Mouse (Mus musculus) forebrain, embryonic 15.5 days (tissue): ENCODE measurements at regions not wholly inside any gene's neighbourhood (a gene's known extent, or its start where the extent isn't known, plus 50 kb on each side); places are given as distances from the start of the nearest gene placed in this dataset.

ENCODE experiments used
- ATAC-seq: fragments of 200-750 bp; cut with Nextera tagmentation; replicated peaks from 2 replicates; pipeline ENCODE4 v1.8.0; 2017; ENCODE audit warnings: mild to moderate bottlenecking, moderate TSS enrichment, moderate library complexity
- H3K27ac ChIP-seq: fragments of 300-500 bp; sonication (generic); replicated peaks from 2 replicates; pipeline ENCODE4 v1.5.1; 2015; ENCODE audit warnings: mild to moderate bottlenecking, inconsistent platforms
- H3K27me3 ChIP-seq: fragments of 300-500 bp; sonication (generic); 2 replicates; pipeline ENCODE4 v1.6.1; 2015; ENCODE audit warnings: inconsistent platforms
- H3K36me3 ChIP-seq: fragments of 300-500 bp; sonication (generic); 2 replicates; pipeline ENCODE4 v1.6.1; 2015; ENCODE audit warnings: mild to moderate bottlenecking, inconsistent platforms
- H3K4me1 ChIP-seq: fragments of 300-500 bp; sonication (generic); 2 replicates; pipeline ENCODE4 v1.6.1; 2015; ENCODE audit warnings: inconsistent platforms
- H3K4me2 ChIP-seq: fragments of 300-500 bp; sonication (generic); replicated peaks from 2 replicates; pipeline ENCODE4 v1.6.1; 2015; ENCODE audit warnings: mild to moderate bottlenecking, inconsistent platforms
- H3K4me3 ChIP-seq: fragments of 300-500 bp; sonication (generic); 2 replicates; pipeline ENCODE4 v1.5.1; 2015; ENCODE audit warnings: mild to moderate bottlenecking, inconsistent platforms
- H3K9ac ChIP-seq: fragments of 300-500 bp; sonication (generic); replicated peaks from 2 replicates; pipeline ENCODE4 v1.6.1; 2015; ENCODE audit warnings: mild to moderate bottlenecking, inconsistent platforms
- H3K9me3 ChIP-seq: fragments of 300-500 bp; sonication (generic); 2 replicates; pipeline ENCODE4 v1.6.1; 2016; ENCODE audit warnings: inconsistent platforms
- WGBS: fragments of 180-500 bp; shearing (Covaris S2); methylation state at CpG from one replicate; pipeline ENCODE4 v1.1.7; 2015; ENCODE audit warnings: mixed read lengths; 5-methylcytosine and 5-hydroxymethylcytosine counted together

DNA sequence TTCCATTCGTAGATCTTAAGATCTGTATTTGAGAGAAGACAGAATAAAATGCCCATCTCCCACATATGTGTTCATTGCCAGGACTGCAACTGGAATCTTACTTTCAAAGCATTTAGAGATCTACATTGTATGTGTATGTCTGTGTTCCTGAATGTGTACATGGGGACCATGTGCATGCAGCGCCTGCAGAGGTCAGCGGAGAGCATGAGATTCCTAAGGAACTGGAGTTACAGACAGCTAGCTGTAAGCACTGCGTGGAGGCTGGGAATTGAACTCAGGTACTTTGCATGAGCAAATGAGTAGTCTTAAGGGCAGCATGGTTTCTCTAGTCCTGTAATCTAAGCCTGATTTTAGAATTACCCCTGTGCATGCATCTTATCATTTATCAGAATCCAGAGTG lies 685.5 kb upstream of the Tenm3 start:
- ATAC-seq: no peak
- no peaks in the 10 kb centered on the region for H3K9me3 ChIP-seq
- no peaks in the 10 kb centered on the region for H3K27me3 ChIP-seq
- 77% methylated on average over 4 of the region's 4 CpGs for WGBS
- no peak overlapping the region for H3K27ac ChIP-seq
- H3K4me3 ChIP-seq: no peak overlapping the region
- H3K36me3 ChIP-seq: no peaks in the 10 kb centered on the region
- no peak overlapping the region for H3K9ac ChIP-seq
- H3K4me2 ChIP-seq: no peak overlapping the region
- H3K4me1 ChIP-seq: peaks cover 9% of the 10 kb centered on the region; the same call in 1 of the 2 replicates

DNA sequence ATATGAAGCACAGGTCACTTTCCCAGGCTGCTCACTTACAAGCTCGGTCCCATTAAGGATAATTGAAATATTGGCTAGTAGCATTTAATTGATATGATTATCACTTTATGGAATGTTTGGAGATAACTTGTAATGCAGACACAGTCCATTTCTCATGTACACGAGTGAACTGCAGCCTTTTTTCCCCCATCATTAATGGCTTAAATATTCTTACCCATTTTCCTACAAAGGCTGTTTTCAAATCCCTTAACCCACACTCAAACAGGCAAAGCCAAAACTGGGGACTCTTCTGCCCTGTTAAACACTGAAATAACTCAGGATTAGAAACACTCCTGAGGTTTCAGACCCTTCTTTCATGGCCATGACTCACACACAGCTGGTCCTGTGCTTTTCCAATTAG lies 649.2 kb upstream of the Tenm3 start:
- H3K4me3 ChIP-seq: no peak overlapping the region
- no peak for ATAC-seq
- no peaks in the 10 kb centered on the region for H3K36me3 ChIP-seq
- no peak overlapping the region for H3K4me2 ChIP-seq
- WGBS: 50% methylated on average over 2 of the region's 2 CpGs
- H3K9ac ChIP-seq: no peak overlapping the region
- no peaks in the 10 kb centered on the region for H3K9me3 ChIP-seq
- no peaks in the 10 kb centered on the region for H3K27me3 ChIP-seq
- H3K27ac ChIP-seq: no peak overlapping the region
- H3K4me1 ChIP-seq: no peaks in the 10 kb centered on the region

DNA sequence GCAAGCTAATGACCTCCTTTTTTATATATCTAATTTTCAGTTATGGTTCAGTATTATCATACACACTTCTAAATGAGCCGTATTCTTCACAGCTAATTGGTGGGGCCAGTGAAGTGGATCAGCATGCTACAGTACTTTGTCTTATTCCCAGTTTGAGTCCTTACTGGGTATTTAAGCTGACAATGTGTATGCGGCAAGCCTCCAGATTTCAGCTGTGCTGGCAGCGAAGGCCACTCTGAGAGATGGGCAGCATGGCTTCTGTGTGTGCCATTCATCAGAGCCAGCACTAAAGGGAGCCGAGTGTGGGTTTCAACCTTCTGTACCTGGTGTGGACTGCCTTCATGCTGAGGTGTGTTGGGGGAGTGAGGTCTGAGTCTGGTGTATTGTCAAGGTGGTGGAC lies 641.5 kb upstream of the Tenm3 start:
- Histone ChIP-seq H3K9ac (no peak overlapping the region), H3K4me1 (peaks cover 7% of the 10 kb centered on the region; the same call in 1 of the 2 replicates), H3K4me3 (no peak overlapping the region), H3K4me2 (no peak overlapping the region), H3K27ac (no peak overlapping the region), H3K27me3 (no peaks in the 10 kb centered on the region), H3K9me3 (no peaks in the 10 kb centered on the region), H3K36me3 (no peaks in the 10 kb centered on the region)
- WGBS: 35% methylated on average over 4 of the region's 4 CpGs
- peak; percentile 60 for ATAC-seq

DNA sequence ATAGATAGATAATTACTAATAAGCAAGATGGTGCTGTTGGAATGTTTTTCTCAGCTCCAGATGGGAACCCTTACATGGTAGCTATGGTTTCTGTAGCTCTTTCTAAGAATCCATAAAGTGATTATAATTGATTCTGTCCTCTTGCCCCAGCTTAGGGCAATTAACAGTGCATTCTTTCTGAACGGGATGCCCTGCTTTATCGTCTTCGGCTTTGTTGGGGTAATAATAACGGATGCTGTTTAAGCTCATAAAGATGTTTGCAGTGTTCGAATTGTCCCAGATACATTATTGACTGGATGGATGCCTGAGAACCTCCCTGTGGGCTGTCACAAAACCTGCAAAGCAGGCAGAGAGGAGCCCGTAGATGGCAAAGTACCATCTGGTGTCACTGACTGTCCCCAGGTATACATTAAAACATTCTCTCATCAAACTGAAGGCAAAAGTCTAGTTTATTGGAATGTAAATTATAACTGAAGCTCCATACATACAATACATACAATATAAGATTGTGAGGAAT lies 637.8 kb upstream of the Tenm3 start:
- 52% methylated on average over 6 of the region's 6 CpGs for WGBS
- ATAC-seq: no peak
- H3K4me1 ChIP-seq: 0 out of 2 replicates have a peak, but pooled peaks cover 3% of the 10 kb centered on the region
- no peak overlapping the region for H3K9ac ChIP-seq
- no peaks in the 10 kb centered on the region for H3K27me3 ChIP-seq
- H3K4me3 ChIP-seq: no peak overlapping the region
- no peaks in the 10 kb centered on the region for H3K9me3 ChIP-seq
- H3K36me3 ChIP-seq: no peaks in the 10 kb centered on the region
- H3K4me2 ChIP-seq: no peak overlapping the region
- no peak overlapping the region for H3K27ac ChIP-seq

DNA sequence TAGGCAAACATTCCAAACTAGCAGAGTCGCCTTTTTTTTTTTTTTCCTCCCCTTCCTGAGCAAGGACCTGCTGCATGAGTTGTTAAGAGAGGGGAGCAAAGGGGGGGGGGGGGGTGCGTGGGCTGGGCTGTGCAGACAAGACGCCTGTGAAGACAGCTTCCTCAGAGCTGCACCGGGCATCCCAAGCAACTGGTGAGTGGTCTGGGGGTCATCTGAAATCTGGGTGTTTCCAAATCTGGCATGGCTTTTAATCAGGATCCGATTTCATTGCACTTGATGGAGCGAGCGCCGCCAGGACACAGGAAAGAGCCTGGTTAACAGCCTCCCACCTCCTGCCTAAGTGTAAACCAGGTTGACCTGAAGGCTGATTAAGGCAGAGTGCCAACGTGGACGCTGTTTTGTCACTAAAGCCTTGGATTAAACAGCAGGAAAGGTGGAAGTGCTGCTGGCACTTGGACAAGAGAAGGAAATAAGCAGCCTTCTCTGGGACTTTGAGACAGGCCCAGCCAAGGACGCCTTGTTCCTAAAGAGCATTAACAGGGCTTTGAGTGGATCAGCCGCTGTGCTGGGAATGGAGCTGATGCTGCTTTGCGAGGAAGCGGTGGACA lies 622.3 kb upstream of the Tenm3 start:
- no peak for ATAC-seq
- 44% methylated on average over 14 of the region's 14 CpGs for WGBS
- Histone ChIP-seq H3K36me3 (no peaks in the 10 kb centered on the region), H3K9me3 (no peaks in the 10 kb centered on the region), H3K27me3 (peaks cover 4% of the 10 kb centered on the region; the same call in 1 of the 2 replicates), H3K4me1 (peaks cover 20% of the 10 kb centered on the region), H3K4me3 (no peak overlapping the region), H3K9ac (no peak overlapping the region), H3K4me2 (no peak overlapping the region), H3K27ac (no peak overlapping the region)

DNA sequence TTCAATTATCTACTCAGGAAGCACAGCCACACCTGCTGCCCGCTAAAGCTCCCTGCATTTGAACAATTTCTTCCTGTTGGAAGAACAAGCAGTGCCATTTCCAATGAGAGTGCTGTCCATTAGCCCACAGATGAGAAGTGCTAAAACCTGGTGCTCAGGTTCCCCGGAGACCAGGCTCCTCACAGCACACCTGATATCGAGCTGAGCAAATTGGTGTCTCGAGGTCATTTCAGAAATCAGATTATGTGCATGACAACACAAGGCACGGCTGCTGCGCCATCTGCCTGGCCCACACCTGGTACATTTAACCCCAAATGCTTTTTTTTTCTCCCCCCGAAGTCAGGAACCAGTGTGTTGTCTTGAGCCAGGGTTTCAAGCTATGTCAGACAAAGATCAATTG lies 621.3 kb upstream of the Tenm3 start:
- H3K27me3 ChIP-seq: peaks cover 4% of the 10 kb centered on the region; the same call in 1 of the 2 replicates
- no peaks in the 10 kb centered on the region for H3K36me3 ChIP-seq
- peaks cover 20% of the 10 kb centered on the region for H3K4me1 ChIP-seq
- no peak overlapping the region for H3K27ac ChIP-seq
- no peak overlapping the region for H3K4me2 ChIP-seq
- no peak overlapping the region for H3K9ac ChIP-seq
- no peak overlapping the region for H3K4me3 ChIP-seq
- ATAC-seq: no peak
- H3K9me3 ChIP-seq: no peaks in the 10 kb centered on the region
- WGBS: 58% methylated on average over 7 of the region's 7 CpGs

DNA sequence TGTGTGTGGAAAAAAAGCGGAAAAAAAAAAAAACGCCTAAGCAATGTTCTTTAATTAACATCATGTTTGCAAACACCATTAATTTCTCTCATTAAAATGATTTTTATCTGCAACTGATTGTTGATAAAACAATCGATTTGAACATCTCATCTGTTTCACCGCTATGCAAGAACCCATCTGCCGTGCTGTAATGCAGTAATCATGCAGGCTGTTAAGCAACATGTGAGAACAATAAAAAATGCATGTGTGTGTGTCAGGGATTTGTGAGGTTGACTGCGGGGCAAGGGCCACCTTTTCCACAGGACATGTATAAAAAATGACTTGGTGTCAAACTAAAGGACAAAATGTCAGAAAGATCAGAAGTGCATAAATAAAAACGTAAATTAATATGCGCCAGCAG lies 618.9 kb upstream of the Tenm3 start:
- Histone ChIP-seq H3K27me3 (peaks cover 4% of the 10 kb centered on the region; the same call in 1 of the 2 replicates), H3K4me3 (no peak overlapping the region), H3K36me3 (no peaks in the 10 kb centered on the region), H3K4me2 (peak overlapping the region; percentile 51), H3K9me3 (no peaks in the 10 kb centered on the region), H3K9ac (no peak overlapping the region), H3K4me1 (peaks cover 20% of the 10 kb centered on the region), H3K27ac (peak overlapping the region; percentile 7; the same call in 1 of the 2 replicates)
- WGBS: 19% methylated on average over 8 of the region's 8 CpGs
- ATAC-seq: peak; percentile 52; the same call in 1 of the 2 replicates

DNA sequence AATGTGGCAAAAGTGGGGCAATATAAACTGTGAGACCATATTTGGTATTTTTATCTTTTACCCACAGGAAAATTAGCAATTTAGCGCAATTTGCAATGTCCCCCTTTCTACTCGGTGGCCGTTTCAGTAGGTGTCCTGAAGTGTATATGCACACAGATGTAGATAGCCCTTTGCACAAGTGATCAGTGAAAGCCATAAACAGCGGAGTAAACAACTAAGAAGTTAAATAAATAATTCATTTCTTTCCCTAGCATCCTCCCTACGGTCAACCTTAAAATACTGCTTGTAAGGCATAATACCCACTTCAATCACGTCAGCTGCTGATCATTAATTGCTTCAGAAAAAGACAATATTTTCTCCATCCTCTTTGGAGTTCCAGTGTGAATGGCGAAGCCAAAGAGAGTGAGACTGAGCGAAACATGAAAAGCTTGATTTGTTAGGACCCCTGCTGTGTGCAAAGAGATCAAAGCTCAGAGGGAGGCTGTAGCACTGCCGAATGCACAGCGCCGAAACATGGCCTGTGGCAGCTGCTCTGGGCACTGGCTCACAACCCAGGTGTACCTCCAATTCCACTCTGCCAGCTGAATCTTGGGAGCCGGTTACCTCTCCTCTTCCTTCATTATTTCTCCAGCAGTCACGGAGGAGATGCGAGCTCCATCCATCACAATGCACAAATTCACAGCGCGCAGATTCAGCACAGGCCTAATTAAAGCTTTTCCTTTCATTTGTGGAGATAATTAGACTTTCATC lies 618.1 kb upstream of the Tenm3 start:
- peaks cover 4% of the 10 kb centered on the region; the same call in 1 of the 2 replicates for H3K27me3 ChIP-seq
- no peaks in the 10 kb centered on the region for H3K9me3 ChIP-seq
- peak overlapping the region; percentile 51 for H3K4me2 ChIP-seq
- no peaks in the 10 kb centered on the region for H3K36me3 ChIP-seq
- H3K4me3 ChIP-seq: peak overlapping the region; percentile 29
- peak; percentile 84 for ATAC-seq
- peaks cover 20% of the 10 kb centered on the region for H3K4me1 ChIP-seq
- H3K27ac ChIP-seq: peak overlapping the region; percentile 29
- WGBS: 4% methylated on average over 16 of the region's 16 CpGs
- peak overlapping the region; percentile 37 for H3K9ac ChIP-seq

DNA sequence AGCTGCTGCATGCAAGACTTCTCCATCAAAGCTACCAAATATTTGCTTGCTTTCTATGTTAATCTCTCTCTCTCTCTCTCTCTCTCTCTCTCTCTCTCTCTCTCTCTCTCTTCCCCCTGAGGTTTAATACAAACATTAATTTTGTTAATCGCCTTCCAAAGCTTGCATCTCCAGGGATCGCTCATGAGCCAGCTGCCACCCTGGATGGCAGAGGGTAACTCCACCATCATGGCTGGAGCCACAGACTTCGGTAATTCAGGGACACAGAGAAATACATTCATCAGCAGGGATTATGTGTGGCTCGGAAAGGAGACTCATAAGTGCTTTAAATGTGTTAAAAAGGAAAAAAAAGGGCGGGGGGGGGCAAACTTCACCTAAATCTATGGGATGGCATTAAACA lies 601.7 kb upstream of the Tenm3 start:
- H3K9me3 ChIP-seq: no peaks in the 10 kb centered on the region
- no peak overlapping the region for H3K4me3 ChIP-seq
- H3K27ac ChIP-seq: no peak overlapping the region
- no peak overlapping the region for H3K4me2 ChIP-seq
- 42% methylated on average over 5 of the region's 5 CpGs for WGBS
- no peak overlapping the region for H3K9ac ChIP-seq
- no peak for ATAC-seq
- H3K27me3 ChIP-seq: no peaks in the 10 kb centered on the region
- no peaks in the 10 kb centered on the region for H3K36me3 ChIP-seq
- H3K4me1 ChIP-seq: no peaks in the 10 kb centered on the region

DNA sequence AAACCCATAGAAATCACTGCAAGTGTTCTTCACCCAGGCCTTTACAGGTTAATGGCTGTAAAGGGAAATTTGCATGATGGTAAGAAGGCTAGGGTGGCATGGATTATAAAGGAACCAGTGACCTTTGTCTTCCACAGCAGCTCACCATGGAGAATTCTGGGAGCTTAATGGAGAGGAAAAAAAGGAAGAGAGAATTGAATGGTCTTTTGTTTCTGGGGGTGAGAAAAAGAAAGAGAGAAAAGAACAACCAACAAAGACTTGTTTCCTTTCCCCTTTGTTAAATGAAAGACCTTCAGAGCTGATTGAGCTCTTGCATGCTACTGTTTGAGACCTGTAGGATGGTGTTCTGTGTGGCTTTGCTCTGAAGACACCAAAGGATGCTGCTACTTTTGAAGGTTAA lies 597.5 kb upstream of the Tenm3 start:
- ATAC-seq: no peak
- Histone ChIP-seq H3K9me3 (no peaks in the 10 kb centered on the region), H3K9ac (no peak overlapping the region), H3K4me1 (no peaks in the 10 kb centered on the region), H3K4me3 (no peak overlapping the region), H3K36me3 (no peaks in the 10 kb centered on the region), H3K4me2 (no peak overlapping the region), H3K27me3 (no peaks in the 10 kb centered on the region), H3K27ac (no peak overlapping the region)

DNA sequence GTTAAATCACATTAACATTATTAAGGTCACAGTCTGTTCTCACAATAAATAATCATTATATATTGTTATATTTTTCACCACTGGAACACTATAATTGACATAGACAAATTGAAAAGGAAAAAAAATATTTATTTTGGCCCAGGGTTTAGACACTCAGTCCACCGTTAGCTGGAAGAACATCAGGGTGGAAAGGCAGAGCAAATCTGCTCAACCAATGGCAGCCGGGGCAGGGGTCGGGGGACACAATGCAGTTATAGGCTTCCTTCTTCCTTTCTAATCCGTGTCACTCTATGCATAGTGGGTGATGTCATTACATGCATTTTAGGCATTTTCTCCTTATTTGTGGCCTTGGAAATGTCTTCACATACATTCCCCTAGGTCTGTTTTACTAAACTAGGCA lies 552.8 kb upstream of the Tenm3 start:
- no peak overlapping the region for H3K27ac ChIP-seq
- no peaks in the 10 kb centered on the region for H3K36me3 ChIP-seq
- no peaks in the 10 kb centered on the region for H3K4me1 ChIP-seq
- 82% methylated on average over 4 of the region's 4 CpGs for WGBS
- no peak overlapping the region for H3K4me2 ChIP-seq
- no peaks in the 10 kb centered on the region for H3K27me3 ChIP-seq
- ATAC-seq: no peak
- no peak overlapping the region for H3K9ac ChIP-seq
- H3K9me3 ChIP-seq: no peaks in the 10 kb centered on the region
- no peak overlapping the region for H3K4me3 ChIP-seq

DNA sequence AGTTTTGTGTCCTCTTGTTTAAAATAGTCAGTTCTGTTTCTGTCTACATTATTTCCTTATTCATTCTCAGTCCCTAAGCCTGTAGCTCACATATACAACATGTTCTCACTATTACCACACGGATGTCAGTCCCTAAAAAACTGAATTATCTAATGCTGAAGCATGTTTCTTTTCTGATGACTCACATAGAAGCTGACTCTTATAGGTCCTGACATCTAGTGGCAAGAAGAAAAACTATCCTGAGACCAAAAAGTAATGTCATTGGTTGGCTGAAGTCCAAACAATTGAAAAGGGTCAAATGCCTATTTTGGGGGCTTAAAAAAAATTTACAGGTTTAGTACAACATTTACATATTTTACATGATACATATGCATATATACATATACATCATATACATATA lies 551.3 kb upstream of the Tenm3 start:
- ATAC-seq: no peak
- H3K4me2 ChIP-seq: no peak overlapping the region
- no peaks in the 10 kb centered on the region for H3K4me1 ChIP-seq
- WGBS: 43% methylated on average over 1 of the region's 1 CpGs
- H3K9ac ChIP-seq: no peak overlapping the region
- no peaks in the 10 kb centered on the region for H3K36me3 ChIP-seq
- no peaks in the 10 kb centered on the region for H3K9me3 ChIP-seq
- H3K27ac ChIP-seq: no peak overlapping the region
- no peaks in the 10 kb centered on the region for H3K27me3 ChIP-seq
- no peak overlapping the region for H3K4me3 ChIP-seq
